Mouse (Mus musculus): Measurements from ENCODE around the gene Zswim7.

- TF ChIP-seq CTCF (IDR thresholded peaks at IDR 0.05; ENCODE audit: insufficient read depth, low read depth, low read length) (no peak), POLR2A (IDR thresholded peaks at IDR 0.05; ENCODE audit: insufficient read depth, low read depth, low read length) (no peak)
These were observed 424 bp upstream of the Zswim7 start for GRCm38 (mm10) chr11:62281601-62281997.
